Mouse (Mus musculus) embryo, embryonic 10 days (tissue): ENCODE measurements at regions not wholly inside any gene's neighbourhood (a gene's known extent, or its start where the extent isn't known, plus 50 kb on each side); places are given as distances from the start of the nearest gene placed in this dataset.
A peak's percentile ranks its signal among the peaks of the same experiment; 100 is the strongest.

Experiments used
- DNase-seq: peaks from one replicate; pipeline ENCODE4 v3.0.0-alpha.2; 2015; ENCODE audit warnings: low spot score

DNA sequence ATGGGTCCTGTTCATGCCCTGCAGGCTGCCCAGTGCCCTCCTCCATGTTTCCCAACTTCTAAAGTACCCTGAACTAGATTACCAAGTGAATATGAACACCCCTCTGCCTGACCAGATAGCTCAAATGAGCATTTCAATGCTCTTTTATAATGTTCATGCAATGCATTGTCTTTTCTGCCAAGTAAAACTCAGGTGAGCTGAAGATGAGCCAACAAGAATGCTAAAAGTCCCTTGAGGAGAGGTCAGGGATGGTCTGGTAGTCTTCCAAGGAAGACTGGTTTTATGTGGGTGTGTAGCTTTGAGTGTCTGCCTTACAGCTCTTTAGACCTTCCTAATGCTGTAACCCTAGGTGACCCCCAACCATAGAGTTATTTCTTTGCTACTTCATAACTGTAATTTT is 58.0 kb upstream of the Abca12 start:
- DNase-seq, result no peak

GRCm38 (mm10) chr1:71483149-71483548 is 68.4 kb upstream of the Abca12 start:
- no peak for DNase-seq

DNA sequence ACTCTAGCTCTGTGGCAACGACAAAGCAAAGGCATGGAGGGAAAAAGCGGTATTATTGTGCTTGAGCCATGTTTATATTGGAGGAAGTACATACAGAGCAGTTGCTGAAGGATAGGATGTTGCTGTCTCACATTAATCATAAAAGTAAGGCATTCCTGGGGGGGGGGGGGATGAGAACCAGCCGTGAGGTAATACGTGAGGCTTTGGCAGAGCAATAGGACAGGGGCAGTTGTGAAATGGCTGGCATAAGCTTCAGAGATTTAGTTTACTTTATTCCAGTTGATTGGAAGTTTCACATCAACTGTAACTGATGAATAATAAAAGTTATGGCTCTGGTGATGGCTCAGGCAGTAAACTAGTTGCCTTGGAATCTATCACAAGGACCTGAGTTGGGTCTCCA is 62.4 kb upstream of the Atic start:
- no peak for DNase-seq

DNA sequence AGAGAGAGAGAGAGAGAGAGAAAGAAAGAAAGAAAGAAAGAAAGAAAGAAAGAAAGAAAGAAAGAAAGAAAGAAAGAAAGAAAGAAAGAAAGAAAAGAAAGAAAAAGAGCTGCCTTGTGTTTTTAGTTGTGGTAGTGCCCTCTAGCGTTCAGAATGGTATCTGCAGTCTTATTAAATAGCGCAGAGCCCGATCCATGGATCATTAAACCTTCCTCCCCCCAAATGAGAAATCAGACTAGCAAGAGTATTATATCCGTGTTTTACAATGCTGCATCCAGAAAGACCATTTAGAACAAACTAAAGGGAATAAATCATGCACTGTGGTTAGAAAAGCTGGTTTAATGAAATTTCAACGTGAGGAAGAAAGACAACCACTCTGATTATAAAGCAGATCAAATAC is 51.1 kb upstream of the Atic start:
- peak; percentile 54 for DNase-seq

- no peak for DNase-seq
Measured at GRCm38 (mm10) chr1:71506534-71506933, 50.4 kb upstream of the Atic start.
